Mouse (Mus musculus): ENCODE results near the gene Svopl.

The Svopl gene

DNA sequence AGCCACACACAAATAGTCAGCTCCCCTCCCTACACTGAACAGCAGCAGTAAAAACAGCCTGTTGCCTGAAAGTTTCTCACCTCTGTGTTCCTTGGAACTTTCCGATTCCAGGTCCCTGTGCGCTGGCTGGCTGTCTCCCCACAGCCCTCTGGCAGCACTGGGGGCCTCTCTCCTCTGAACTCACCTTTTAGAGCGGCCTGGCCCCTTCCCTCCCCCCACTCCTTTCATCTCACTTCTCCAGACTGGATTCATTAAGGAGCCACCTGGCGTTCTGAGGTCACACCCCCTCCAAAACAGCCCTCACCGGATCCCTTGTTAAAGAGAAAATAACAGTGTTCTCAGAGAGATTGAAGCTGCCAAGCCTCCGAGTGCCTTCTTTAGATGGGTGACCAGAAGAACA lies at the start of gene Svopl:
Gene Svopl, minus strand, starts transcription at position 159 of the 400 bp plus-strand sequence.
- no peak for DNase-seq

DNA sequence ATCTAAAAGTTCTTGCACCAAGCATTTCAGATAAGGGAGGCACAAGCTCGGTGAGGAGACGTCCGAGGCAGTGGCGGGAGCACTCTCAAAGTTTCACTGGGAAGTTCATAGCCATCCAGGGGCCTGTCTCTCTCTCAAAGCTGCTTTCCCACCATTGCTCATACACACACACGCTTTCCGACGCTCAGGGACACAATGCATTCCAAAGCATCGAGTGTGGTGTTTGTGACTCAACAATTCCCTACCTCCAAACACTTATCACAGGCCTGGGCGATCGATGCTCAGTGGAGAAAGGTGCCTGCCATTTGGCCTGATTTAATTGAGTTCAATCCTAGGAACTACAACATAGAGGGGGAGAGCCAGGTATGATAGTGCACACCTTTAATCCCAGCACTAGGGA lies 47.9 kb upstream of the Svopl start:
- no peak for DNase-seq

GRCm38 (mm10) chr6:38092539-38092938 lies 45.7 kb upstream of the Svopl start:
- no peak for DNase-seq

DNA sequence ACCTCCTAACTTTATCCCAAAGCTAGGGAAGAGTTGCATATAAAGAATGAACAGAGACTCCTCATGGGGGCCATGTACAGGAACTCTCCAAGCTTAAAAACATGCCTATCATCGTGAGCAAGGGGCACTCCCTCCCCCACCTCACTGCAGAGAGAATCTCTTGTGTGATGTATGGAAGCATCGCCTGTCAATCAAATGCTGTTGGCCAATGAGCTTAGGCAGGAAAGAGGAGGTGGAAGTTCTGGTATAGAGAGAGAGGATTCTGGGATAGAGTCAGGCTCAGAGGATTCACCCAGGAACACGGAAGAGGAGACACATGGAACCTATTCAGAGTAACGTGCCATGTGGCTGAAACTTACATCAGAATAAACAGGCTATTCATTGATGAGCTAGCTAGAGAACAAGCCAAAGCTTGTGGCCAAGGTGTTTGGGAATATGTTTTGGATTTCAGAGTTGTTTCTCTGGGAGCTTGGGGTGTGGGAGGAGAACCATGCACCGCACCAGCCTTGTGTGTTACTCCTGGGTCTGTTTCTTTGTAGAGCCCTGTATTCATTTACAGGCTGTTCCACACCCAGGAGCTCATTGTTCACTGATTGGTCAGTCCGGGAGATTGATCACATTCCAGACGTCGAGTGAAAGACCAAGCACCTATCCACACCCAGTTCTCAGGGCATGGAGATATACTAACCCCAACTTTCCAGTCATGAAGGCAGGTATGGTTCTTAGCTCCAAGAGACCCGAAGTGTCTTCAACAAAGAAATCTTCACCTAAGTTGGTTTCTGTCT lies 40.6 kb upstream of the Svopl start:
- no peak for DNase-seq

- DNase-seq: no peak
Measured at GRCm38 (mm10) chr6:38083204-38083603, 36.4 kb upstream of the Svopl start.

DNA sequence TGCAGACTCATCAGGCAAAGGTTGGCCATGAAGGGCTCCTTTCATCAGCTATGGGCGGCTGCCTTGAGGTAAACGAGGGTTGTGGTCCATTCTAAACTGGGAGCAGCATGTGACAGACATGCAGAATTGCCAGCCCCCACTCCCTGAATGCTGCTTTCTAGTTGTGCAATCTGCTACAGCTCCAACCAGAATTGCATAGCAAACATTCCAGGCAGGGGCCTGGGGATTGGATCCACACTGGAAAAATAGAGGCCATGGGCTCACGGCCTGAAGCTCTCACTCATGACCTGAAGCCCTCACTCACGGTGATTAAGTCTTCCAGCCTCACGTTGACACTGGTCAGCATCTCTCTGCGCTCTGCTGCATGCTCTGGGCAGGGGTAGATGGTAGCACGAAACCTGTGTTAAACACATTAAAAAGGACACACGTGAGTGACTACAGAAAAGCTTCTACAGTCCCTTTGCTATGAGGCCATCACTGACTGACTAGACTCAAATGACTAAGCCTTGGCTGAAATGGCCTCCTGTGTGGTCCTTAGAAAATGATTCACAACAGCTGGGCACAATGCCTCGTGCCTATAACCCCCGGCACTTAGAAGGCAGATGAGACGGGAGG lies 35.0 kb upstream of the Svopl start:
- no peak for DNase-seq

DNA sequence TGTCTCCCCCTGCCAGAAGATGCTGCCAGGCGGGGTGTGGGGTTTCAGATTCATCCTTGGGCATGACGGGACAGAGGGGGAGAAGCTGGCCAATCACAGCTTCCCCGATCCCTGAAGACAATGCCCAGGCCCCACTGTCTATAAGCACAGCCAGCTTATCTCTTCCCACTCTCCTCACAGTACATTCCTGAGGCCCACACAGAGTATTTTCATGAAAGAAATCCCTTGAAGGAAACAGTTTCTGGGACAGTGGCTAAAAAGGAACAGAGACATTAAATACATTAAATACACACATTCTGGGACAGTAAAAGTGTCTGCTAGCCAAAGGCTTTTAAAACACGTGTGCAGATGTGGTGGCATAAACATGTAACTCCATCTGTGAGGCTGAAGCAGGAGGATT lies 33.6 kb upstream of the Svopl start:
- DNase-seq: no peak

DNA sequence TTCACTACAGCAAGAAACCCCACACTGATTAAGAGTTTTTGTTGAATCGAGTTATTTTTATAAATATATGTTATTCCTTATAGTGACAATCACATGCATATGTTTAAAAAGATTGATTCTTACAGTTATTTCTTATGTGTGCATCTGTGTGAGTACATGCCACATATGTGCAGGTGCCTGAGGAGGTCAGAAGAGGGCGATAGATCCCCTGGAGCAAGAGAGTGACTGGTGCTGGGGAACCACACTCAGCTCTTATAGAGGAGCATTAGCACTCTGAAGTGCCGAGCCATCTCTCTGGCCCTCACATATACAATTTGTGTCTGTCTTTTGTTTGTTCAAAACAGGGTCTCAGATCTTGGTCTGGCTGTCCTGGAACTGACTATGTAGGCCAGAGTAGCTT lies 26.8 kb upstream of the Svopl start:
- no peak for DNase-seq

DNA sequence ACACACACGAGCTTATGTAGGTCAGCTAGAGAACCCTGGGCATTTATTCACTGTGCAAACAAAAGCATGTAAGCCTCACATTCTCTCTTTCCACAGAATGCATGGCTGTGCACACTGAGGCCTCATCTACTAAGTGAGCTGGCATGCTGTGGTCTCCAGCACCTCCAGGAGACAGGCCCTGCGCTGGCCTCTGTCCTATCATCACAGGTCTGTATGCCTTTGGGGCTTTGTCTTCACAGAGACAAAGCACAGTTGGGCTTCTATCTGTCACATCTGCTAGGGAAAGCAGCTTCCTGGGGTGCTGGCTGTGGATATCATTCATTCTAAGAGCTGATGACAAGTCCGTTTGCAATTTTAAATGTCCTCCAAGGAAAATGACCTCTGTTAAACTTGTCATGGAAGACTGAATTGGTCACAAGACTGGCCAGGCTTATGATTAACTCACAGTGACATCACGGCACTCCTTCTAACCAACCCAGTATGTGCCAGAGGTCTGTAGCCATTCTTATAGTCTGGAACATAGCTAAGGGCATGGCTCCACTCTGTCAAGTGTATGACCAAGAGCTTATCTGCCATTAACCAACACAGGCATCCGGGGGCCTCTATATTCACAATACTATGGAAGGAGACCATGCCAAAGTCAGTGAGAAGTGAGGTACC lies 25.5 kb upstream of the Svopl start:
- DNase-seq: no peak

DNA sequence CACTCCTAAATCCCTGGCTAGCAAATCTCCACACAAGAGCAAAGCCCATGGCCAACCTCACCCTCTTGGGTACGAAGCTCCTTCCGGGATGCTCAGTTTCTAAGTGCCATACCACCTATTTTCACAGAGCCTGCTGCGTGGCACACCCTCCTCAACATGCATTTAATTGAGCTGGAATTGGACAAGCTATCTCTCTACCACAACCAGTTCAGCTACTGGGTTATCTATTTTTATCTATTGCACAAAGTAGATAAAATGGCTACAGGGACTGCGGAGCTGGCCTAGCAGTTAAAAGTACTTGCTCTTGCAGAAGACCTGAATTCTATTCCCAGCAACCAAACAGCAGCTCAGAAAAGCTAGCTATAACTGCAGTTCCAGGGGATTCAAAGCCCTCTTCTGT lies 24.5 kb upstream of the Svopl start:
- DNase-seq: no peak

DNA sequence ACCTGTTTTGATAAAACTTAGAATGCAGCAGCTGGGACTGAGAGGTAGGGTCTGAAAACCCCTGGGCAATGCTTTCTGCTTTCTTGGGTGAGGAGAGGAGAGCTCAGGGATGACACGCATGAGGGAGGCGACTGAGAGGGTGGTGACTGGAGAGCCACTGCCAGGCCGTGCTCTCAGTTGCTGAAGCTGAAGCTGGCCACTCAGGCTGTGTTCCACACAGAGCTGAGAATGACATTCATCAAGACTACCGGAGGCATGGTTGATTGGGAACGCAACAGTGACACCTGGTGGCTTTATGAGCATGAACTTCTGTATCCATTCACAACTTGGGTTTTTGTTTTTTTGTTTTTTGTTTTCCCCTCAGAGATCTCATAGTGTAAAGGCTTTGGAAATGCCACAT lies 19.4 kb upstream of the Svopl start:
- peak; percentile 54 to 67 for DNase-seq

DNA sequence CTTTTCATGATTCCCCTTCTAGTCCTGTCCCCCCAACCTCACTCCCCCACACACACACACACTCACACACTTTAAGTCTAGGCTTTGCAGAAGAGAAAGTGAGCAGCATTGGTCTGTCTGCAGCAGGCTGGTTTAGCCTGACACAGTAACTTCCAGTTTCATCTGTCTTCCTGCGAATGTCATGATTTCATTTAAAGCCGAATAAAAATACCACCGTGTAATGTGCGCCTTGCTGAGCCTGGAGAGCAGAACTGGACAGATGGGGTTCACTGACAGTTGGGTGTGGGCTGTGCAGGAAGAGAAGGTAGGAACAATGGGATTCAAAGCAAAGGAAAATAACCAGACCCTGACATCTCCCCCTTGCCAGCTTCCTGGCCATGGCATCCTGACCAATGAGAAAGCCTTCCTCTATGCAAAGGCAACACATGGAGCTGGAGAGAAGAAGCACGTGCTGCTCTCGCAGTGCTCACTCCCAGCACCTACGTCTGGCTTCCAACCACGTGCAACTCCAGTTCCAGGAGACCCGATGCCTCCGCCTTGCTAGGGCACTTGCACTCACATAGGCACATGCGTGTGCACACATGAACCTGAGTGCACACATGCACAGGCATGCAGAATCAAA lies 18.8 kb upstream of the Svopl start:
- peak; percentile 16 to 23 for DNase-seq

DNA sequence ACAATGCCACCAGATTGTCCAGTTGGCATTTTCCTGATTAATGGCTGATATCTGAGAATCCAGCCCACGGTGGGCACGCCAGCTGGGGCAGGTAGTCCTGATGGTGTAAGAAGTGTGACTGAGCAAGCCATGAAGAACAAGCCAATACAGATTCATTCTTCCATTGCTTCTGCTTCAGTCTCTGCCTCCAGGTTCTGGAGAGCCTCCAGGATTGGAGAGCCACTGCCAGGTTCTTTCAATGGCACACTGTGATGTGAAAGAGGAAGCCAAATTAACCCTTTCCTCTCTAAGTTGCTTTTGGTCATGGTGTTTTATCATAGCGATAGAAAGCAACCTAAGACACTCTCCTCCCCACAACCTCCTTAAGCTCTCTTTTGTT lies 18.3 kb upstream of the Svopl start:
- DNase-seq: peak; percentile 60 to 64

GRCm38 (mm10) chr6:38064621-38065020 lies 17.8 kb upstream of the Svopl start:
- no peak for DNase-seq

DNA sequence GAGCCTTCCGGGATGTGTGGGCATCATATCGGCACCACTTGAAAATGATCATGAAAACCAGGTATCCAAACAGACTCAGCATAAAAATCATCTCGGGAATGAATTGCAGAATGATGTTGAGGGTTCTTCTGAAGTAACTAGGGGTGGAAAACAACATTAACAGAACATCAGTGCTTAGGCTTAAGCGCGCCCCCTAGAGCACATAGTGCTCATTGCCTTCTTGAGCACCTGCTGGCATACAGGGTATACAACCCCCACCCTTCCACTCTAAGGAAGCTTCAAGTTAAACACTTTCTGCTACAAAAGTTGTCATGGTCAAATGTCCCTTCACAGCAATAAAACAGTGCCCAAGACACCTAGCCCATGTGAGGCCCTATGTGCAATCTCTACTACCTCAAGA lies 12.0 kb upstream of the Svopl start:
- DNase-seq: no peak

- no peak for DNase-seq
Measured at GRCm38 (mm10) chr6:38055471-38056330, 8.9 kb upstream of the Svopl start.

DNA sequence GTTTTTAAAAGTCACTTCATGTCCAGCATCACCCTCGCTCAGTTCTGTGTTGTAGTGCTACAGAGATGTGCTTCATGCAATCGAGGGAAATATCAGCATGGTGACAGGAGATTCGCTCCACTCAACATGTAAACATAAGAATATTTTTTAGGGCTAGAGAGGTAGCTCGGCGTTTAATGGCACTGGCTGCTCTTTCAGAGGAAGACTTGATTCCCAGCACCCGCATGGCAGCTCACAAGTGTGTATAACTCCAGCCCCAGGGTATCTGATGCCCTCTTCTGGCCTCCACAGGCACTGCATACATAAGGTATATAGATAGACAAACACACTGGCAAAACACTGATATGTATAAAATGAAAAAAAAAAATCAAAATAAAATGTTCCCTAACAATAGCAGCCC lies 2.8 kb upstream of the Svopl start:
- DNase-seq: no peak

- no peak for DNase-seq
Measured at GRCm38 (mm10) chr6:38048800-38049561, 2.2 kb upstream of the Svopl start.

- no peak for DNase-seq
Measured at GRCm38 (mm10) chr6:38048003-38048402, 1.2 kb upstream of the Svopl start.

GRCm38 (mm10) chr6:38032801-38033566 lies 13.8 kb downstream of the Svopl start:
- DNase-seq: no peak

DNA sequence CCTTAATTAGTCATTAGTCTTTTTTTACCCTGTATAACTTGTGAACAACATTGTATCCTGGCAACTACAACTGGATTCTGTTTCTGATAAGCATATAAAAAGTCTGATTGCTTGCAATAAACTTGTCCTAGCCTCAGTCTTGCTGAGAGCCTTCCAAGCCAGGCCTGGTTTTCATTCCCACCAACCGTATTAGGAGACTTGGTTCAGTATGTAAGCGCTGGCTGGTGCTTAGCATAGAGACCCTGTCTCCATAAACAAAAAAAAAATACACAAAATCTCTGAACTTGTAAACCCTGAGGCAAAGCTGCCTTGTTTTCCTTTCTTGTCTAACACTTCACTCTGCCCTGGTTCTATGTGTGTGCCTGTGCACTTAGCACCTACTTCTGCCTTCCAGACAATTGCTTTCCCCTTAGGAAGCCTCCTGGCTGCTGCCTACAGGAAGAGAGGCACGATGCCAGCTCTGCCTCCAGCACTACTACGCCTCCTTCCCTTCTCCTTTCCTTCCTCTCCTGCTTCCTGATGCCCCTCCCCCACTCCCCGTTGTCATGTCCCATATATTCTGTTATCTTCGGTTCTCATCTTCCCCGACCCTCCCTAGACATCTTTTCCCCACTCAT lies 14.8 kb downstream of the Svopl start:
- DNase-seq: no peak

All from cerebellum, postnatal 36 days (tissue).